Mouse (Mus musculus) stomach, embryonic 16.5 days (tissue): ENCODE data around the gene Ssrp1. TPM values are rescaled to one million over a fixed set of nuclear protein-coding genes. Genes with fewer than 3 reads are reported as not detected.

Experiments used
- ATAC-seq: fragments of 200-750 bp; cut with Nextera tagmentation; 2 replicates; pipeline ENCODE4 v1.8.0; 2017; ENCODE audit warnings: moderate number of reproducible peaks, moderate TSS enrichment; ENCODE audit not compliant: insufficient read depth, low FRiP score
- H3K27ac ChIP-seq: fragments of 300-500 bp; sonication (generic); 2 replicates; pipeline ENCODE4 v1.5.1; 2014; ENCODE audit warnings: low read length
- H3K27me3 ChIP-seq: fragments of 300-500 bp; sonication (generic); 2 replicates; pipeline ENCODE4 v1.6.1; 2014; ENCODE audit warnings: low read length, control low read depth, mixed read lengths; ENCODE audit not compliant: control insufficient read depth, insufficient read depth
- H3K36me3 ChIP-seq: fragments of 300-500 bp; sonication (generic); 2 replicates; pipeline ENCODE4 v1.6.1; 2014; ENCODE audit warnings: low read length; ENCODE audit not compliant: control insufficient read depth, insufficient read depth
- H3K4me1 ChIP-seq: fragments of 300-500 bp; sonication (generic); 2 replicates; pipeline ENCODE4 v1.6.1; 2014; ENCODE audit warnings: low read length, control low read depth, mixed read lengths; ENCODE audit not compliant: control insufficient read depth, insufficient read depth
- H3K4me2 ChIP-seq: fragments of 300-500 bp; sonication (generic); 2 replicates; pipeline ENCODE4 v1.6.1; 2014; ENCODE audit warnings: low read depth, low read length, mixed read lengths
- H3K4me3 ChIP-seq: fragments of 300-500 bp; sonication (generic); replicated peaks from 2 replicates; pipeline ENCODE4 v1.5.1; 2014; ENCODE audit warnings: mild to moderate bottlenecking, low read length
- H3K9ac ChIP-seq: fragments of 300-500 bp; sonication (generic); 2 replicates; pipeline ENCODE4 v1.6.1; 2014; ENCODE audit warnings: low read length
- H3K9me3 ChIP-seq: fragments of 300-500 bp; sonication (generic); replicated peaks from 2 replicates; pipeline ENCODE4 v1.6.1; 2016; ENCODE audit warnings: low read length, control low read depth; ENCODE audit not compliant: control insufficient read depth
- WGBS: fragments of 180-500 bp; shearing (Covaris S2); extraction: QIAGEN DNeasy Blood & Tissue Kit; methylation state at CpG from one replicate; pipeline ENCODE4 v1.1.7; 2014; 5-methylcytosine and 5-hydroxymethylcytosine counted together
- polyA plus RNA-seq: library from polyadenylated mRNA; unstranded; fragments of >200 nt; fragmentation: Nextera tagmentation; extraction: Ambion mirVana; gene quantifications from 2 replicates; pipeline ENCODE4 v1.2.1, GENCODE M21; 2015

The Ssrp1 gene
- 211 and 239 TPM in 2 replicates for polyA plus RNA-seq

- Histone ChIP-seq H3K27ac (peak within 1 kb of the TSS; percentile 85), H3K4me1 (peaks cover 14% of the 10 kb centered on the region), H3K9ac (peak within 1 kb of the TSS; percentile 98), H3K27me3 (no peaks in the 10 kb centered on the region), H3K4me3 (peak within 1 kb of the TSS; percentile 92), H3K36me3 (peaks cover 14% of the 10 kb centered on the region; the same call in 1 of the 2 replicates), H3K9me3 (no peaks in the 10 kb centered on the region), H3K4me2 (peak within 1 kb of the TSS; percentile 73)
- ATAC-seq, result peak; percentile 94
- WGBS, result under 1% methylated on average over 66 of the region's 66 CpGs
These were observed at the start of gene Ssrp1, which contains the start of gene P2rx3 for GRCm38 (mm10) chr2:85037047-85038026. Gene Ssrp1 (plus strand): TSS chr2:85037234. Gene P2rx3 (minus strand): TSS chr2:85037462.

- no peak for ATAC-seq
- no peaks in the 10 kb centered on the region for H3K9me3 ChIP-seq
- no peaks in the 10 kb centered on the region for H3K4me1 ChIP-seq
- H3K27ac ChIP-seq, result no peak within 1 kb of the TSS
- no peak within 1 kb of the TSS for H3K4me2 ChIP-seq
- no peaks in the 10 kb centered on the region for H3K27me3 ChIP-seq
- H3K4me3 ChIP-seq, result no peak within 1 kb of the TSS
- WGBS, result 76% methylated on average over 1 of the region's 1 CpGs
- H3K9ac ChIP-seq, result no peak within 1 kb of the TSS
- H3K36me3 ChIP-seq, result no peaks in the 10 kb centered on the region
These were observed 49.1 kb upstream of the Ssrp1 start, which contains the start of gene Prg3 for GRCm38 (mm10) chr2:84987930-84988329. Gene Prg3 (plus strand): TSS chr2:84988215.

- WGBS, result 70% methylated on average over 2 of the region's 2 CpGs
- ATAC-seq, result no peak
- H3K27ac ChIP-seq, result no peak overlapping the region
- no peaks in the 10 kb centered on the region for H3K27me3 ChIP-seq
- H3K36me3 ChIP-seq, result no peaks in the 10 kb centered on the region
- H3K4me1 ChIP-seq, result no peaks in the 10 kb centered on the region
- no peak overlapping the region for H3K9ac ChIP-seq
- no peaks in the 10 kb centered on the region for H3K9me3 ChIP-seq
- H3K4me2 ChIP-seq, result no peak overlapping the region
- H3K4me3 ChIP-seq, result no peak overlapping the region
These were observed 40.7 kb upstream of the Ssrp1 start for GRCm38 (mm10) chr2:84996376-84996775.

DNA sequence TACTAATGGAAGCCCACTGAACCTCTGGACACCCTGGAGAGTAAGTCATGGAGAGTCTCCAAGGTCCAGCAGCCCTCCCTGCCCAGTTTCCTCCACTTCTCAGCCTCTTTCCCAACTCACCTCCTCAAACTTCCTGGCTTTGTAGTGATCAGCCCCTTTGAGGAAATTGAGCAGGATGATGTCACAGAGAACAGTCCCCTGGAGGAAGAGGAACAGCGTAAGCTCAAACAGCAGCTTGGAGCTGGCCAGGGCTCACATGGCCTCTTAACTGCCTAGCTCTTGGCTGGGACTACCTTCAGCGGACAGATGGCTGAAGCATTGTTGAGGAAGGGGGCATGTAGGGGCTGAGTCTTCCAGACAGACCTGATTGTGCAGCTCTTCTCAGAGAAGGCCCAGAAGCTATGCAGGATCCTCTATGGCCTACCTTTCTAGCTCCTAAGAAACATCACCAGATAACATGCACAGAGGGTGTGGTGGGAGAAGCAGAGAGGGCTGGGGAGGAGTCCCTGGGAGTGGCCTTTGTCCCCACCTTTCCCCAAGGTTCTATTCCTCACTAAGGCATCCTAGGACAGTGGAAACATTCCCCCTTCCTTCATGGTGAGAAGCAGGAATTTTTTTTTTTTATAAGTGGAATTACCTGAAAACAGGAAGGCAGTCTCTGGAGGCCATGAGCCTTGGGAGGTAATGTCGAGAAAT, 37.4 kb upstream of the Ssrp1 start:
- WGBS, result 71% methylated on average over 3 of the region's 3 CpGs
- H3K27me3 ChIP-seq, result no peaks in the 10 kb centered on the region
- H3K36me3 ChIP-seq, result no peaks in the 10 kb centered on the region
- no peak overlapping the region for H3K9ac ChIP-seq
- H3K4me3 ChIP-seq, result no peak overlapping the region
- H3K9me3 ChIP-seq, result no peaks in the 10 kb centered on the region
- ATAC-seq, result no peak
- no peak overlapping the region for H3K4me2 ChIP-seq
- H3K4me1 ChIP-seq, result no peaks in the 10 kb centered on the region
- H3K27ac ChIP-seq, result peak overlapping the region; percentile 28; the same call in 1 of the 2 replicates

- Histone ChIP-seq H3K9me3 (no peaks in the 10 kb centered on the region), H3K4me3 (no peak overlapping the region), H3K9ac (no peak overlapping the region), H3K27me3 (no peaks in the 10 kb centered on the region), H3K4me2 (no peak overlapping the region), H3K36me3 (no peaks in the 10 kb centered on the region), H3K4me1 (no peaks in the 10 kb centered on the region), H3K27ac (no peak overlapping the region)
- WGBS, result 74% methylated on average over 13 of the region's 13 CpGs
- peak; percentile 38; the same call in 1 of the 2 replicates for ATAC-seq
These were observed 35.5 kb upstream of the Ssrp1 start for GRCm38 (mm10) chr2:85001497-85001896.

GRCm38 (mm10) chr2:85002575-85002974, 34.5 kb upstream of the Ssrp1 start:
- Histone ChIP-seq H3K4me3 (no peak overlapping the region), H3K4me2 (no peak overlapping the region), H3K9ac (no peak overlapping the region), H3K4me1 (no peaks in the 10 kb centered on the region), H3K36me3 (no peaks in the 10 kb centered on the region), H3K27ac (no peak overlapping the region), H3K27me3 (no peaks in the 10 kb centered on the region), H3K9me3 (no peaks in the 10 kb centered on the region)
- 65% methylated on average over 8 of the region's 8 CpGs for WGBS
- no peak for ATAC-seq

GRCm38 (mm10) chr2:85004341-85004740, 32.7 kb upstream of the Ssrp1 start:
- no peak overlapping the region for H3K4me3 ChIP-seq
- no peak overlapping the region for H3K4me2 ChIP-seq
- H3K9ac ChIP-seq, result no peak overlapping the region
- ATAC-seq, result no peak
- WGBS, result 82% methylated on average over 4 of the region's 4 CpGs
- H3K9me3 ChIP-seq, result no peaks in the 10 kb centered on the region
- H3K27ac ChIP-seq, result no peak overlapping the region
- no peaks in the 10 kb centered on the region for H3K36me3 ChIP-seq
- H3K4me1 ChIP-seq, result no peaks in the 10 kb centered on the region
- no peaks in the 10 kb centered on the region for H3K27me3 ChIP-seq

- Histone ChIP-seq H3K9me3 (no peaks in the 10 kb centered on the region), H3K36me3 (no peaks in the 10 kb centered on the region), H3K27me3 (no peaks in the 10 kb centered on the region), H3K27ac (no peak overlapping the region), H3K4me1 (peaks cover 2% of the 10 kb centered on the region; the same call in 1 of the 2 replicates), H3K4me2 (no peak overlapping the region), H3K9ac (no peak overlapping the region), H3K4me3 (no peak overlapping the region)
- WGBS, result 79% methylated on average over 7 of the region's 7 CpGs
- ATAC-seq, result no peak
These were observed 30.4 kb upstream of the Ssrp1 start for GRCm38 (mm10) chr2:85006600-85006999.

DNA sequence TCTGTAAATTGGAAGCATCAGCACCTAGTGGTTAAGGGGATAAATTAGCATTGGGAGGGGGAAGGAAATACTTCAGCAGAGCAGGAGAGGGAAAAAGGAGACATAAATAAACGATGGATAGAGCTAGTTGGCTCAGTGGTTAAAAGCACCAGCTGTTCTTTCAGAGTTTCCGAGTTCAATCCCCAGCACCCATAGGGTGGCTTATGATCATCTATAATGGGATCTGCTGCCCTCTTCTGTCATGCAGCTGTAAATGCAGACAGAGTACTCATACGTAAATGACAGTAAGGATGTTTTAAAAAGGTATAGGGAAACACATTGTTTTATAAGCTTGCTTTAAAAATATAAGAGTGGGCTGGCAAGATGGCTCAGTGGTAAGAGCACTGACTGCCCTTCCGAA, 29.3 kb upstream of the Ssrp1 start:
- H3K4me3 ChIP-seq, result no peak overlapping the region
- no peak overlapping the region for H3K27ac ChIP-seq
- H3K4me1 ChIP-seq, result peaks cover 13% of the 10 kb centered on the region
- H3K27me3 ChIP-seq, result no peaks in the 10 kb centered on the region
- no peak overlapping the region for H3K4me2 ChIP-seq
- WGBS, result 29% methylated on average over 4 of the region's 4 CpGs
- H3K9me3 ChIP-seq, result no peaks in the 10 kb centered on the region
- no peaks in the 10 kb centered on the region for H3K36me3 ChIP-seq
- ATAC-seq, result no peak
- H3K9ac ChIP-seq, result no peak overlapping the region
